Mouse (Mus musculus): ENCODE data around the gene Pdhb.
A peak's percentile ranks its signal among the peaks of the same experiment; 100 is the strongest.

Pdhb gene

GRCm38 (mm10) chr14:8191331-8191965 is 18.6 kb upstream of the Pdhb start:
- no peak for DNase-seq (ENCODE audit: low read depth, low spot score)

- no peak for DNase-seq (ENCODE audit: low read depth, low spot score)
These were observed 17.7 kb upstream of the Pdhb start for GRCm38 (mm10) chr14:8190556-8190955.

GRCm38 (mm10) chr14:8186278-8187045 is 13.6 kb upstream of the Pdhb start:
- DNase-seq (ENCODE audit: low read depth, low spot score), result no peak

DNA sequence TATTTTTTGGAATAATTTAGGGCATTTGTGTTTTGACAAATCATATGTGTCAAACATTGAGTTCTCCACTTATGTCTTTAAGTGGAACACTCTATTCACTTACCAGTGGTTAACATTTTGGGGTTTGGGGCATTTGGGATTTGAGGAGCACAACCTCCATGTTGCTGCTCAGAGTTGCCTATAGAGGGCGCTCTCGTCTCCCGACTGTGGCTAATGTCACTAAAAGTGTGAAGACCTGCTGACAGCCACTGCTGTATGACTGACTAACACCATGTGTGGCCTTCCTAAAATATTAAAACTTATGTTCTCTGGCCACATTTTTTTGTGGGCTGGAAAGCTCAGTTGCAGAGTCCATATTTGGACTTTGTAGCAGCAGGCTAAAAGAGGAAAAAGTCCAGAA is 10.5 kb upstream of the Pdhb start:
- DNase-seq (ENCODE audit: low read depth, low spot score), result no peak

- DNase-seq (ENCODE audit: low read depth, low spot score), result no peak
These were observed 7.7 kb upstream of the Pdhb start for GRCm38 (mm10) chr14:8180371-8181035.

DNA sequence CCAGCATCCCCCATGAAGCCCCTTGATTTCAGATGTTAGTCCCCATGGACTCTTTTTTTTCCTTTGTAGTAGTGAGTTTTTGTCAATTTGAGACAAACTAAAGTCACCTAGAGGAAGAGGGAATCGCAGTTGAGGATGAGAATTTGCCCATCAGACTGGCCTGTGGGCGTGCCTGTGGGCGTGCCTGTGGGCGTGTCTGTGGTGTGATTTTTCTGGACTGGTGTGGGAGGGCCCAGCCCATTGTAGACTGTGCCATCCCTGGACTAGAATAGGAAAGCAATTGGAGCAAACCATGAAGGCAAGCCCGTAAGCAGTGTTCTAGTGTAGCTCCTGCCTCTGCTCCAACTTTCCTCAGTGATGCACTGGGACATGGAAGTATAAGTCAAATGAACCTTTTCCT is 3.4 kb upstream of the Pdhb start:
- DNase-seq (ENCODE audit: low read depth, low spot score), result no peak

DNA sequence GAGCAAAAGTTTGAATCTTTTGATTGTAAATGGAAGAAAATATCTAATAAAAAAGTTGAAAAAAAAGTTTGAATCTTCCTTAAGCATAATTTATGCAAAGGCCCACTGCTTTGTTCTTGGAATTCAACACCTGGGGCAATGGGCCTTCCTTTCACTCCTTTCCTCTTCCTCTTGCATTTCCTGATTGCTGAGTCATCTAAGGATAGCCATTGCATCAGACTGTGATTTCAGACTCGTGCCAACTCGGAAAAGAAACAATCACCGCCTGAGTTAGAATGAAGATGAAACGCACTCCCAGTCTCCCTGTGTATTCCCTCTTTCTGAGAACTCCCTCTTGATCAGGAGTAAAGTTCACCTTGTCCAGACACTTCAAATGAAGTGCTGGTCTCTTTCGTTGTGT is 1.8 kb upstream of the Pdhb start:
- no peak for DNase-seq (ENCODE audit: low read depth, low spot score)

DNA sequence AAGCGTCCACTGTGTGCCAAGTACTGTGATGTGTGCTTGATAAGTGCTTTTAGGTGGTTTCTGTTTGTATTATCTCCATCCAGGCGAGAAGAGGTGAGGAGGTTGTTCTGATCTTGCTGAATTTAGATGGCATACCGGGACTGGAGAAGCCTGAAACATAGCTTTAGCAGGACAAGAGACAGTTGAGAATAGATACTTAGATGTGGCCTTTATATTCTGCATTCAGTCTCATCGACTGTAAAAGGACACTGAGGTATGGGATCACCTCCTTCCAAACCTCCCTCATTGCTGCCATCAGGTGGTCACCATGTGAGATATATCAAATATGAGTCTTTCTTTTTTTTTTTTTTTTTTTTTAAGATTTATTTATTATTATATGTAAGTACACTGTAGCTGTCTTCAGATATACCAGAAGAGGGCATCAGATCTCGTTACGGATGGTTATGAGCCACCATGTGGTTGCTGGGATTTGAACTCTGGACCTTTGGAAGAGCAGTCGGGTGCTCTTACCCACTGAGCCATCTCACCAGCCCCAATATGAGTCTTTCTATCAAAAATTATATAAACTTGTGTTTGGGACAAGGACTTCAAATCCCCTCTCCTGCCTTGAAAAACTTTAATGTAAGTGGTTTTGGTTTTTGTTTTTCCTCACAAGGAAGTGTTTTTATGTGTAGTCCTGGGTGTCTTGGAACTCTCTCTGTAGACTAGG is 871 bp upstream of the Pdhb start:
- peak; percentile 45 for DNase-seq (ENCODE audit: low read depth, low spot score)

GRCm38 (mm10) chr14:8164463-8164862 is 8.4 kb downstream of the Pdhb start:
- DNase-seq (ENCODE audit: low read depth, low spot score), result no peak

- DNase-seq (ENCODE audit: low read depth, low spot score), result no peak
These were observed 11.0 kb downstream of the Pdhb start for GRCm38 (mm10) chr14:8161777-8162176.

DNA sequence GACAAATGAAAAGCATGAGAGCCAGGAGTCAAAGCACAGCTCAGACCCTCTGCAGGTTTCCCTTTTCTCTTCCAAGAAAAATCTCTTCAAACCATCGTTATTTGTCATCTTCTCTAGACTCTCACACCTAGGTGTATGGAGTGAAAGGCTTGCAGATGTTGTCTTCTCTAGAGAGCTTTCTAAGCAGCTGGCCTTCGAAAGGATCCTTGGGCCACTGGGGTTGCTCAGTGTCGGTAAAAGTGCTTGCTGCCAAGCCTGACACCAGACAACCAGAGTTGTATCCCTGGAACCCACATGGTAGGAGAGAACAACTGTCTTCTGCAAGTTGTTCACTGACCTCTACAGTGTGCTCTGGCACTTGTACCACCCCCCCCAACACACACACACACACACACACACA is 13.7 kb downstream of the Pdhb start:
- DNase-seq (ENCODE audit: low read depth, low spot score), result no peak

- DNase-seq (ENCODE audit: low read depth, low spot score), result no peak
These were observed 14.1 kb downstream of the Pdhb start for GRCm38 (mm10) chr14:8158721-8159120.

- DNase-seq (ENCODE audit: low read depth, low spot score), result no peak
These were observed 15.9 kb downstream of the Pdhb start for GRCm38 (mm10) chr14:8156947-8157346.

GRCm38 (mm10) chr14:8154072-8154471 is 18.8 kb downstream of the Pdhb start:
- DNase-seq (ENCODE audit: low read depth, low spot score), result no peak

DNA sequence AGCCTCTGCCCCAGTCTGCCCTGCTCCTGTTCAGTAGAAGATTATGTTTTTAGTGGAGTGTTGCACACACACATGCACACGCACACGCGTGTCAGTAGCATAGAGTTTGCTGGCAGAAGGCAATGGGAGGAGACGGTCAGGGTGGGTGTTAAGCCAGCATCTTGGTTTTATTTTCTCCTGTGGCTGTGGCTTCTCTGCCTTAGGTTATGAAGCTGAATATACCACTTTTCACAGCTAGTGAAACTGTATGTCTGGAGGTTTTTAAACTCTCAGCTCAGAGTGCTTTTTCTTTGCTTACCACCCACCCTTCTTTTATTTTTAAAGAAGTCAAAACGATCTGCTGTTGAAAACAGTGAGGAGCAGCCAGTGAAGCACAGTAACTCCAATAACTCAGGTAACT is 21.1 kb downstream of the Pdhb start:
- DNase-seq (ENCODE audit: low read depth, low spot score), result no peak

- no peak for DNase-seq (ENCODE audit: low read depth, low spot score)
These were observed 24.0 kb downstream of the Pdhb start for GRCm38 (mm10) chr14:8148842-8149241.

DNA sequence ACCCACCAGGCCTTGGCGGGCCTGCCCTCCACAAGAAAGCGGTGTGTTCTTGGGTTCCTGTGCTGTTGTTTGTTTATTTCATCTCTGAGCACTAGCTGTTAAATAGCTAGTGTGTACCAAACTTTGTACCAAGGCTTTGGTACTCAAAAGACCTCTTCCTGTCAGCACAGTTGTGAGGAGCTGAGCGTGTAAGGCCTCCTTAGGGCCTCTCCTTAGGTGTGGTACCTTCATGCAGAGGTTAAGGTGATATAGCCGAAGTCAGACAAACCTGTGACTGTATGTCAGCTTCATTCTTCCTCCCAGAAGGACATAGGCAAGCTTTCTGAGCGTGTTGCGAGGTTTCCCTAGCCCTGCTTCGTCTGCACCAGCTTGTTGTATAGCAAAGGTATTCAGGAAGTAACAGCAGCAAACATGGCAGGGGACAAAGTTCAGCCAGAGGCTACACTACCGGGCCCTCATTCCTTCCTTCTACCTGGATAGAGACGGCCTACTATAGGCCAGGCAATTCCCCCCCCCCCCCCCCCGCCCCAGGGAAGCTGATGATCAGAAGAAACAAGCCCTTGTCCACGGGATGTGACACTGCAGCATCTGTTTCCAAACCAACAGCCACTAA is 26.1 kb downstream of the Pdhb start:
- no peak for DNase-seq (ENCODE audit: low read depth, low spot score)

GRCm38 (mm10) chr14:8145594-8146558 is 26.9 kb downstream of the Pdhb start:
- DNase-seq (ENCODE audit: low read depth, low spot score), result no peak

- DNase-seq (ENCODE audit: low read depth, low spot score), result no peak
These were observed 31.7 kb downstream of the Pdhb start for GRCm38 (mm10) chr14:8141131-8141530.

All from skeletal muscle tissue, adult 2 months (tissue).